Mouse (Mus musculus): ENCODE data around the gene Nmnat2. TPM values are rescaled to one million over a fixed set of nuclear protein-coding genes. Genes with fewer than 3 reads are reported as not detected.

Gene Nmnat2
- polyA plus RNA-seq, 1 experiment = 2.1 TPM

DNA sequence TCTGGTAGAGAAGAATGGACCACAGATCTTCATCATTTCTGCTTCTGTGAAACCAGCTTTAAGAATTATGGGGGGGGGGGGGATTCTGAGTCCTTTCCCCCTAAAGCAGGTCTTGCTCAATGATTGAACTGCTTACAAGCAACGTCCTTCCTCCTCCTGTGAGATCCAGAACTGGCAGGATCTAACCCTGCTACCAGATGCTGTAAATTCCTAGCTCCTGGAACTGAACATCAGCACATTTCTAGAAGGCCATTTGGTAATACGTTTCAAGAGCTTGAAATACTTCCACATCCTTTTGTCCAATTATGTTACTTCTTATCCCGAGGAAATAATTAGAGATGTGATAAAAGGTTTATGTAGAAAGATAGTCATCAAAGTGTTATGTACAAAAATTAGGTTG lies 155.0 kb downstream of the Nmnat2 start:
- Histone ChIP-seq H3K4me2 (ENCODE audit: low read depth) (no peak overlapping the region), H3K27me3 (ENCODE audit: control insufficient read depth, insufficient read depth, insufficient read length) (no peaks in the 10 kb centered on the region), H3K4me3 (no peak overlapping the region), H3K36me3 (ENCODE audit: control insufficient read depth, insufficient read depth) (no peaks in the 10 kb centered on the region), H3K79me2 (ENCODE audit: control insufficient read depth, insufficient read depth) (no peaks in the 10 kb centered on the region), H3ac (ENCODE audit: control insufficient read depth, insufficient read length) (no peak overlapping the region)
- no peak for TF ChIP-seq TCF12 (IDR thresholded peaks at IDR 0.05; ENCODE audit: insufficient read depth, poor library complexity, severe bottlenecking)
- TF ChIP-seq MYOD1 (IDR thresholded peaks at IDR 0.05; ENCODE audit: control insufficient read depth in 1 of 3, insufficient read length in 2 of 3, low read depth in 2 of 3) = no peak
- TF ChIP-seq REST (IDR thresholded peaks at IDR 0.05; ENCODE audit: insufficient read depth, insufficient read length) = no peak
- no peak for TF ChIP-seq SRF (IDR thresholded peaks at IDR 0.05; ENCODE audit: control insufficient read depth, insufficient read length, low read depth)
- no peak for TF ChIP-seq TCF3 (IDR thresholded peaks at IDR 0.05; ENCODE audit: insufficient read length, low read depth)
- TF ChIP-seq MYOG (IDR thresholded peaks at IDR 0.05; ENCODE audit: control insufficient read depth in 1 of 3, insufficient read depth in 1 of 3, insufficient read length in 2 of 3, low read depth in 2 of 3) = no peak
- TF ChIP-seq POLR2A (IDR thresholded peaks at IDR 0.05; ENCODE audit: insufficient read length, low read depth) = no peak
- TF ChIP-seq POLR2AphosphoS2 (IDR thresholded peaks at IDR 0.05; ENCODE audit: insufficient read length, low read depth) = no peak
- TF ChIP-seq MAX (IDR thresholded peaks at IDR 0.05; ENCODE audit: low read depth) = no peak
- TF ChIP-seq USF1 (IDR thresholded peaks at IDR 0.05; ENCODE audit: low read depth) = no peak
- no peak for TF ChIP-seq E2F4 (IDR thresholded peaks at IDR 0.05; ENCODE audit: insufficient read depth)
- TF ChIP-seq CEBPB (IDR thresholded peaks at IDR 0.05; ENCODE audit: insufficient read depth, poor library complexity, severe bottlenecking) = no peak

DNA sequence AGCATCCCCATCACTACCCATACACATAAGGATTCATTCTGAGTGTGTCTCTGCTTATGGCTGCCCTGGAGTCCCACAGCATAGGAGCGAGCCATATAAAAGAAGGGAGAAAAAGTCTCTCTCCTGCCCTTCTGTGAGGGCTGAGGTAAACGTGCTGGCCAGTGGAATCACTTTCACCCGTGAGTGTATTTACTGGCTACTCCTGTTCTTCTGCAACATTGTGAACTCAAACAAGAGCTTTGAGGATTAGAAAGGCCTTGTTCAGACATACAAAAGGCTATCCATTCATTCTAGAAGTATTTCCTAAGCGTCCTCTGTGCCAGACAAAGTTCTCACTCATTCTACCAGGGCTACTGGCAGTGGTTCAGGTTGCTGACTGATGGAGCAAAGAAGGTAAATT lies 156.8 kb downstream of the Nmnat2 start:
- no peaks in the 10 kb centered on the region for H3K79me2 ChIP-seq (ENCODE audit: control insufficient read depth, insufficient read depth)
- H3K4me3 ChIP-seq = no peak overlapping the region
- H3ac ChIP-seq (ENCODE audit: control insufficient read depth, insufficient read length) = no peak overlapping the region
- no peak overlapping the region for H3K4me2 ChIP-seq (ENCODE audit: low read depth)
- no peaks in the 10 kb centered on the region for H3K27me3 ChIP-seq (ENCODE audit: control insufficient read depth, insufficient read depth, insufficient read length)
- TF ChIP-seq POLR2A (IDR thresholded peaks at IDR 0.05; ENCODE audit: insufficient read length, low read depth) (no peak), CEBPB (IDR thresholded peaks at IDR 0.05; ENCODE audit: insufficient read depth, poor library complexity, severe bottlenecking) (no peak), MYOD1 (IDR thresholded peaks at IDR 0.05; ENCODE audit: control insufficient read depth in 1 of 3, insufficient read length in 2 of 3, low read depth in 2 of 3) (no peak), TCF12 (IDR thresholded peaks at IDR 0.05; ENCODE audit: insufficient read depth, poor library complexity, severe bottlenecking) (no peak), REST (IDR thresholded peaks at IDR 0.05; ENCODE audit: insufficient read depth, insufficient read length) (no peak), POLR2AphosphoS2 (IDR thresholded peaks at IDR 0.05; ENCODE audit: insufficient read length, low read depth) (no peak), USF1 (IDR thresholded peaks at IDR 0.05; ENCODE audit: low read depth) (no peak), TCF3 (IDR thresholded peaks at IDR 0.05; ENCODE audit: insufficient read length, low read depth) (no peak), MYOG (IDR thresholded peaks at IDR 0.05; ENCODE audit: control insufficient read depth in 1 of 3, insufficient read depth in 1 of 3, insufficient read length in 2 of 3, low read depth in 2 of 3) (no peak), E2F4 (IDR thresholded peaks at IDR 0.05; ENCODE audit: insufficient read depth) (no peak), MAX (IDR thresholded peaks at IDR 0.05; ENCODE audit: low read depth) (no peak), SRF (IDR thresholded peaks at IDR 0.05; ENCODE audit: control insufficient read depth, insufficient read length, low read depth) (no peak)
- no peaks in the 10 kb centered on the region for H3K36me3 ChIP-seq (ENCODE audit: control insufficient read depth, insufficient read depth)

DNA sequence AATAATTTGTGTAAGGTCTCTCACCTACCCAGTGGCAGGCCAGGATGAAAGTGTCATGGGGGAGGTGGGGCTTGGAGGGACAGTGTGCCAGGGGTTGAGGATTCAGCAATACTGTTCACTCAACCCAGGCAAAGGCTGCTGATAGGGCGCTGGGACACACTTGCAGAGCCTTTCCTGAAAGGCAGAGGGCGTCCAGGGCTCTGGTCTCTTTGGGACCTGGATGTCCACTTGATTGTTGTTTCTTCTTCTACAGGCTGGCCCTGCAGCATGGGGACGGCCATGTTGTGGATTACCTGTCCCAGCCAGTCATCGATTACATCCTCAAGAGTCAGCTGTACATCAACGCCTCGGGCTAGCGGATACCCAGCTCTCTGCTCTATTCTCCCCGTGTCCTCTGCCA lies 160.5 kb downstream of the Nmnat2 start:
- Histone ChIP-seq H3K4me2 (ENCODE audit: low read depth) (no peak overlapping the region), H3K4me3 (no peak overlapping the region), H3K79me2 (ENCODE audit: control insufficient read depth, insufficient read depth) (no peaks in the 10 kb centered on the region), H3K27me3 (ENCODE audit: control insufficient read depth, insufficient read depth, insufficient read length) (no peaks in the 10 kb centered on the region), H3ac (ENCODE audit: control insufficient read depth, insufficient read length) (no peak overlapping the region), H3K36me3 (ENCODE audit: control insufficient read depth, insufficient read depth) (no peaks in the 10 kb centered on the region)
- TF ChIP-seq POLR2A (IDR thresholded peaks at IDR 0.05; ENCODE audit: insufficient read length, low read depth) (no peak), TCF3 (IDR thresholded peaks at IDR 0.05; ENCODE audit: insufficient read length, low read depth) (no peak), CEBPB (IDR thresholded peaks at IDR 0.05; ENCODE audit: insufficient read depth, poor library complexity, severe bottlenecking) (no peak), REST (IDR thresholded peaks at IDR 0.05; ENCODE audit: insufficient read depth, insufficient read length) (no peak)

DNA sequence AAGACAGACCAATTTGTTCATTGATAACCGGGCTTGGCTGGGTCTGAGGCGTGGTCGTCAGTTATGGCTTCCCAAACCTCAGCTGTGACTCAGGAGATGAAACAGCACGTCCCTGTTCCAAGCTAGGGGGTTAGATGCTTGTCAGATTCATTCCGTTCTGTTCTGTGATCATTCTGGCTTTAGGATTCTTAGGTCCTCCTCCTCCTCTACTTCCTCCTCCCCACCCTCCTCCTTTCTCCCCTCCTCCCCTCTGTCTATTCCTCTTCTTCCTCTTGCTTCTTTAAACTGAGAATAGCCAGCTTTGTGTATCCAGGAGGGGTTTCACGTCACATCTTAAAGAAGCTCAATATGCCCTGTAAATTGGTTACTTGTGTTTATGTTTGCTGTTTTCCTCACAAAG lies 165.8 kb downstream of the Nmnat2 start:
- Histone ChIP-seq H3K4me3 (no peak overlapping the region), H3K4me2 (ENCODE audit: low read depth) (peak overlapping the region; percentile 59), H3K79me2 (ENCODE audit: control insufficient read depth, insufficient read depth) (no peaks in the 10 kb centered on the region), H3K36me3 (ENCODE audit: control insufficient read depth, insufficient read depth) (no peaks in the 10 kb centered on the region), H3ac (ENCODE audit: control insufficient read depth, insufficient read length) (no peak overlapping the region), H3K27me3 (ENCODE audit: control insufficient read depth, insufficient read depth, insufficient read length) (no peaks in the 10 kb centered on the region)
- TF ChIP-seq POLR2A (IDR thresholded peaks at IDR 0.05; ENCODE audit: insufficient read length, low read depth) (no peak), REST (IDR thresholded peaks at IDR 0.05; ENCODE audit: insufficient read depth, insufficient read length) (no peak), TCF12 (IDR thresholded peaks at IDR 0.05; ENCODE audit: insufficient read depth, poor library complexity, severe bottlenecking) (no peak), TCF3 (IDR thresholded peaks at IDR 0.05; ENCODE audit: insufficient read length, low read depth) (no peak), MYOD1 (IDR thresholded peaks at IDR 0.05; ENCODE audit: control insufficient read depth in 1 of 3, insufficient read length in 2 of 3, low read depth in 2 of 3) (no peak), USF1 (IDR thresholded peaks at IDR 0.05; ENCODE audit: low read depth) (no peak), MAX (IDR thresholded peaks at IDR 0.05; ENCODE audit: low read depth) (no peak), POLR2AphosphoS2 (IDR thresholded peaks at IDR 0.05; ENCODE audit: insufficient read length, low read depth) (no peak), MYOG (IDR thresholded peaks at IDR 0.05; ENCODE audit: control insufficient read depth in 1 of 3, insufficient read depth in 1 of 3, insufficient read length in 2 of 3, low read depth in 2 of 3) (no peak), CEBPB (IDR thresholded peaks at IDR 0.05; ENCODE audit: insufficient read depth, poor library complexity, severe bottlenecking) (no peak), E2F4 (IDR thresholded peaks at IDR 0.05; ENCODE audit: insufficient read depth) (no peak)

DNA sequence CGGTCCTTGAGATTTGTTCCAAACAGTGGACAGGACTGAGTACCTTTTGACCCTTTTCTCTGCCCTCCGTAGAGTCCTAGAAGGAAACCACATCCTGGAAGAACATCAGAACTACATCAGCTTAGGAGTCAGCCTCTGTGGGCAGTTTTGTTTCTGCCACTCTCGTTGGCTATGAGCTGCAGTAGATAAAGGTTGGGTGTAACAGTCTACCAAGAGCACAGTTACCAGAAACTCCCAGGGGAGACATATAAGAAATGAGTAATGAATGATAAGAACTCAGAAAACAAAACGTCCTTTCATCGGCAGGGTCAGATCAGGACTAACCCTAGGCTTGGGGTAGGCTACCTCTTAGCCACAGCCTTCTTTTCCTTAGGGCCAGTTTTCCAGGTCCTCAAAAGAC lies 166.5 kb downstream of the Nmnat2 start:
- Histone ChIP-seq H3K4me3 (no peak overlapping the region), H3K27me3 (ENCODE audit: control insufficient read depth, insufficient read depth, insufficient read length) (no peaks in the 10 kb centered on the region), H3K4me2 (ENCODE audit: low read depth) (peak overlapping the region; percentile 59), H3K36me3 (ENCODE audit: control insufficient read depth, insufficient read depth) (no peaks in the 10 kb centered on the region), H3ac (ENCODE audit: control insufficient read depth, insufficient read length) (no peak overlapping the region), H3K79me2 (ENCODE audit: control insufficient read depth, insufficient read depth) (no peaks in the 10 kb centered on the region)
- TF ChIP-seq MYOG (IDR thresholded peaks at IDR 0.05; ENCODE audit: control insufficient read depth in 1 of 3, insufficient read depth in 1 of 3, insufficient read length in 2 of 3, low read depth in 2 of 3) = no peak
- TF ChIP-seq MYOD1 (IDR thresholded peaks at IDR 0.05; ENCODE audit: control insufficient read depth in 1 of 3, insufficient read length in 2 of 3, low read depth in 2 of 3) = no peak
- TF ChIP-seq USF1 (IDR thresholded peaks at IDR 0.05; ENCODE audit: low read depth) = no peak
- TF ChIP-seq POLR2AphosphoS2 (IDR thresholded peaks at IDR 0.05; ENCODE audit: insufficient read length, low read depth) = no peak
- TF ChIP-seq MAX (IDR thresholded peaks at IDR 0.05; ENCODE audit: low read depth) = no peak
- TF ChIP-seq TCF3 (IDR thresholded peaks at IDR 0.05; ENCODE audit: insufficient read length, low read depth) = no peak
- TF ChIP-seq TCF12 (IDR thresholded peaks at IDR 0.05; ENCODE audit: insufficient read depth, poor library complexity, severe bottlenecking) = no peak
- TF ChIP-seq POLR2A (IDR thresholded peaks at IDR 0.05; ENCODE audit: insufficient read length, low read depth) = no peak
- TF ChIP-seq SRF (IDR thresholded peaks at IDR 0.05; ENCODE audit: control insufficient read depth, insufficient read length, low read depth) = no peak
- no peak for TF ChIP-seq E2F4 (IDR thresholded peaks at IDR 0.05; ENCODE audit: insufficient read depth)
- TF ChIP-seq CEBPB (IDR thresholded peaks at IDR 0.05; ENCODE audit: insufficient read depth, poor library complexity, severe bottlenecking) = no peak
- no peak for TF ChIP-seq REST (IDR thresholded peaks at IDR 0.05; ENCODE audit: insufficient read depth, insufficient read length)
